Mouse (Mus musculus) cerebellum, adult 2 months (tissue): ENCODE measurements around the gene Cep170.

Source experiments
- CTCF ChIP-seq: fragments of 200-500 bp; IDR thresholded peaks from 2 replicates; pipeline ENCODE4 v1.5.1; 2011; ENCODE audit warnings: low read depth, mild to moderate bottlenecking, control low read depth, low read length, moderate library complexity, borderline replicate concordance; ENCODE audit not compliant: insufficient read depth
- POLR2A ChIP-seq: fragments of 200-500 bp; IDR thresholded peaks from 2 replicates; pipeline ENCODE4 v1.6.1; 2011; ENCODE audit warnings: low read length, control low read depth, borderline replicate concordance; ENCODE audit not compliant: insufficient read depth

- TF ChIP-seq CTCF (no peak), POLR2A (no peak)
These were observed 403 bp downstream of the Cep170 start for GRCm38 (mm10) chr1:176813292-176814035.
